Mouse (Mus musculus) spleen, adult 10 weeks (tissue): ENCODE results near the gene Arnt2. TPM values are rescaled to one million over a fixed set of nuclear protein-coding genes. Genes with fewer than 3 reads are reported as not detected.

ENCODE experiments used
- polyA plus RNA-seq: library from polyadenylated mRNA; stranded (reverse); fragments of 350-450 nt; fragmentation: Illumina TruSeq; extraction: RNeasy Lipid Tissue Mini Kit (QIAGEN cat#74804); gene quantifications from one replicate; pipeline ENCODE4 v1.2.3, GENCODE M21; 2015; ENCODE audit warnings: low replicate concordance; ENCODE audit not compliant: insufficient read depth

Gene Arnt2
- 2.0 TPM for polyA plus RNA-seq

DNA sequence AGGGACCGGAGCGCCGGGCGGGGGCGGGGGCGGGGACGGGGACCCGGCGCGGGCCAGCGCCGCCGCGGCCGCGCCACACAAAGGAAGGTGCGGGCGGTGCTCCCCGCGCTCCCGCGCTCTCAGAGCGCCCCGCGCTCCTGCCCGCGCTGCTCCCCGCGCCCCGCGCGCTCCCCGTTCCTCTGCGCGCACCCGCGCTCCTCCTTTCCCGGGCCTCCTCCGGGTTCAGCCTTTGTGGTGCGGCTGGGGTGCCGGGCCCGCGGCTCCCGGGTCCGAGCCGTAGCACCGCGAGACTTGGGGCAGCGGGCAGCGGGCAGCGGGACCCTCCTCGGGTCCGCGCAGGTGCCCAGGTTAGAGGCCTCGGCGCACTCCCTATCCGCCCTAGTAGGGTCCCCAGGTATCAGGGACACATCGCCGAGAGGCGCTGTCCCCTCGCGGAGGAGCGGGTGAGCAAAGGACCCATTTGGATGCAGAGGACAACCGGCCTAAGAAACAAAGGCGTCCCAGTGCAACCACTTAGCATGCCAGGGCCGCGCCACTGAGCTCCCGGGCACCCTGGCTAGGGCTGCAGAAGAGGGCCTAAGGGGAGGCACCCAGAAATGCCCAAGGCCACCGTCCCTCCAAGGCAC is at the start of gene Arnt2:
Gene Arnt2, minus strand, starts transcription at position 281 of the 626 bp plus-strand sequence.

Other genes starting within 250 kb of the Arnt2 start
- 0.06 TPM for gene Gm2115, start 118.8 kb upstream of the Arnt2 start, polyA plus RNA-seq
- 4.3 TPM for gene Fah, start 196.5 kb upstream of the Arnt2 start, polyA plus RNA-seq